Mouse (Mus musculus): Measurements from ENCODE around the gene Abraxas2.

DNA sequence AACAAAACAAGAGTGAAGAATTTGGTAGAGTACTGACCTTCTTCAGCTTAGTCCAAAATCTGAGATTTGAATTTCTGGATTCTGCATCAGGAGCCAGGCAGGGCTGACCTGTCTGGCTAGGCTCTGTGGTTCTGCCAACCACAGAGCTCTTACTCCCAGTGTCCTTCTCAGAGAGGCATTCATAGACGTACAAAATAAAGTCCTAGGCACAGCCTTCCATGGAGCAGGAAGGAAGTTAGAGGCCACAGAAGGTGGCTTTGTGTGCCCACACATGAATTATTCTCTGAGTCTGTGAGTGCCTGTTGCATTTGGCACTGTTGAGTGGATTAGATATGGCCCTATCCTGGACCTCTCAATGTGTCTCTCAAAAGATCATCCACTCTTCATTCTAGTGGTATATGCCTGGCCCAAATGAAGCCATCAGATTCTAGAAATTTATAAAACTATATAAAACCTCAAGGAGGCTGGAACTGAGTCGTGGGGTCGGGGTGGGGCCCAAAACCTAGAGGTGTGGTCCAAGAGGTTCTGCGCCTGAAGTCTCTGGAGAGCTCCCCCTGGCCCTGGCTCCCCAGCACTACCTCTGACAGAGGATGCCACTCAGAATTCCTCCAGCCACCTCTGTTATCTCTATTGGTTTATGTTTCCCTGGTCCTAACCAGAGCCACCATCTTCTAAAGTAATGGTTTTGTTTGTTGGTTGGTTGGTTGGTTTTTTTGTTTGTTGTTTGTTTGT is 29.7 kb downstream of the Abraxas2 start:
- TF ChIP-seq CTCF (IDR thresholded peaks at IDR 0.05; ENCODE audit: borderline replicate concordance, extremely low read depth, insufficient read depth, insufficient read length) (no peak), POLR2A (IDR thresholded peaks at IDR 0.05; ENCODE audit: borderline replicate concordance, extremely low read depth, insufficient read depth, insufficient read length, poor library complexity, severe bottlenecking) (no peak)
